ENCODE assay signal across 23 mouse cellular contexts in the genomic region with DNA sequence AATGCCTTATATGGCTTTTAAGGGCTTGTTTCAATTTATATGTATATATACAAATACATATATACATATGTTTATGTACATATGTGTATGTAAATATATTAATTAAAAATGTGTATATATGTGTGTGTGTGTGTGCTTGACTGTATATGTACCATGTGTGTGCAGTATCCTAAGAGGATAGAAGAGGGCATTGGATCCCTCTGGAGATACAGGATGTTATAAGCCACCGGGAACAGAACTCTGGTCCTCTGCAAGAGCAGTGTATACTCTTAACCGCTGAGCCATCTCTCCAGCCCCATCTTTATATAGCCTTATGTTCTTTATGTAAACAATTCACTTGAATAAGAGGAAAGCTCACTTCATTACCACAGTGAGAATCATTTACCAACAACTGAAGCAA.
DNase-seq lines count a peak whose midpoint lies in the region; ATAC-seq and TF ChIP-seq lines count a peak whose summit lies in the region.
"Had no signal": no experiment of that assay in that cellular context is flagged by ENCODE, and none has a peak within 500 bp of the region (broad histone marks: within the 10 kb centered on the region; RNA-seq: fewer than 3 reads in every experiment).

No protein-coding gene starts in this region.

- H3K27ac ChIP-seq in heart, embryonic 12.5 days (ENCODE audit: poor library complexity, severe bottlenecking), result peak overlapping the region; percentile 35
- peak overlapping the region; percentile 76; the same call in 1 of the 2 replicates for H3K27ac ChIP-seq in heart, embryonic 15.5 days
- peak overlapping the region; percentile 93; the same call in 1 of the 2 replicates for H3K27ac ChIP-seq in lung, embryonic 14.5 days (ENCODE audit: low read depth)
- peak overlapping the region; percentile 70 for H3K27ac ChIP-seq in lung, embryonic 16.5 days (ENCODE audit: low read length)
- H3K27ac ChIP-seq: forebrain, embryonic 13.5 days had no signal

- H3K4me1 ChIP-seq in heart, embryonic 12.5 days (replicated peaks), result peaks cover 21% of the 10 kb centered on the region
- peaks cover 14% of the 10 kb centered on the region for H3K4me1 ChIP-seq in heart, embryonic 15.5 days (replicated peaks)
- H3K4me1 ChIP-seq in lung, embryonic 14.5 days (ENCODE audit: insufficient read depth), result peaks cover 13% of the 10 kb centered on the region
- peaks cover 21% of the 10 kb centered on the region for H3K4me1 ChIP-seq in lung, embryonic 16.5 days (replicated peaks; ENCODE audit: control insufficient read depth, insufficient read depth, low read length)
- H3K4me1 ChIP-seq: embryonic facial prominence, embryonic 12.5 days; forebrain, embryonic 13.5 days had no signal

- no peaks in the 10 kb centered on the region for H3K36me3 ChIP-seq in heart, embryonic 12.5 days
- no peaks in the 10 kb centered on the region for H3K36me3 ChIP-seq in heart, embryonic 15.5 days
- H3K36me3 ChIP-seq in lung, embryonic 14.5 days (ENCODE audit: insufficient read depth), result no peaks in the 10 kb centered on the region
- no peaks in the 10 kb centered on the region for H3K36me3 ChIP-seq in lung, embryonic 16.5 days (ENCODE audit: control insufficient read depth, insufficient read depth, low read length)
- H3K36me3 ChIP-seq: embryonic facial prominence, embryonic 10.5 days; embryonic facial prominence, embryonic 12.5 days; G1E had no signal

- intact Hi-C loops in heart, postnatal 10 days (cut with DNase I), result no loop called here

- H3K27me3 ChIP-seq in heart, embryonic 12.5 days (replicated peaks), result no peaks in the 10 kb centered on the region
- no peaks in the 10 kb centered on the region for H3K27me3 ChIP-seq in heart, embryonic 15.5 days
- H3K27me3 ChIP-seq in lung, embryonic 14.5 days (ENCODE audit: insufficient read depth, low read length), result no peaks in the 10 kb centered on the region
- H3K27me3 ChIP-seq in lung, embryonic 16.5 days (ENCODE audit: control insufficient read depth, insufficient read depth, low read depth, low read length), result no peaks in the 10 kb centered on the region
- H3K27me3 ChIP-seq: embryonic facial prominence, embryonic 12.5 days; forebrain, embryonic 13.5 days; Patski had no signal

- no peak for DNase-seq in heart, postnatal 10 days
- no peak for DNase-seq in heart, adult 9 months (ENCODE audit: low spot score in 2 of 2)
- DNase-seq in lung, embryonic 14.5 days, result peak; percentile 17
- DNase-seq in lung, postnatal 25 days (ENCODE audit: low spot score), result no peak
- no peak for DNase-seq in lung, postnatal 4 days
- DNase-seq: adrenal gland, adult 8-10 months; adrenal gland, postnatal 14 days; B cell, adult 2 months; cerebellum, adult 11-12 months; cerebellum, adult 2 months; cerebellum, adult 9-10 months; cerebellum, postnatal 10 days; cerebellum, postnatal 25 days had no signal

- no peak overlapping the region for H3K9ac ChIP-seq in heart, embryonic 12.5 days
- H3K9ac ChIP-seq in heart, embryonic 15.5 days, result no peak overlapping the region
- H3K9ac ChIP-seq in lung, embryonic 14.5 days, result no peak overlapping the region
- no peak overlapping the region for H3K9ac ChIP-seq in lung, embryonic 16.5 days (ENCODE audit: low read length)
- H3K9ac ChIP-seq: embryonic facial prominence, embryonic 12.5 days; forebrain, embryonic 13.5 days had no signal

- H3K4me2 ChIP-seq in heart, embryonic 12.5 days, result no peak overlapping the region
- no peak overlapping the region for H3K4me2 ChIP-seq in heart, embryonic 15.5 days
- no peak overlapping the region for H3K4me2 ChIP-seq in lung, embryonic 14.5 days
- no peak overlapping the region for H3K4me2 ChIP-seq in lung, embryonic 16.5 days (ENCODE audit: low read depth, low read length)
- H3K4me2 ChIP-seq: embryonic facial prominence, embryonic 12.5 days; forebrain, embryonic 13.5 days had no signal

- WGBS in heart, embryonic 12.5 days, result 77% methylated on average over 2 of the region's 2 CpGs
- WGBS in heart, embryonic 15.5 days, result 82% methylated on average over 2 of the region's 2 CpGs
- 42% methylated on average over 2 of the region's 2 CpGs for WGBS in lung, embryonic 14.5 days
- 27% methylated on average over 2 of the region's 2 CpGs for WGBS in lung, embryonic 16.5 days

- ATAC-seq in heart, embryonic 12.5 days (ENCODE audit: insufficient number of reproducible peaks, low FRiP score), result no peak
- ATAC-seq in heart, embryonic 15.5 days (replicated peaks; ENCODE audit: insufficient number of reproducible peaks, insufficient read depth, low FRiP score, low read depth), result no peak
- ATAC-seq in lung, embryonic 14.5 days (ENCODE audit: insufficient read depth), result peak; percentile 56
- peak; percentile 32; the same call in 1 of the 2 replicates for ATAC-seq in lung, embryonic 16.5 days (ENCODE audit: low read depth)
- ATAC-seq: activated CD4-positive, CD25-positive, alpha-beta regulatory T cell, adult 4 months; CD4-positive, CD25-positive, alpha-beta regulatory T cell, adult 4 months; forebrain, embryonic 13.5 days had no signal

- TF ChIP-seq CTCF in lung, embryonic 14.5 days (IDR thresholded peaks at IDR 0.05; ENCODE audit: low read depth), result no peak

- no peak overlapping the region for H3K4me3 ChIP-seq in heart, embryonic 12.5 days
- no peak overlapping the region for H3K4me3 ChIP-seq in heart, embryonic 15.5 days
- no peak overlapping the region for H3K4me3 ChIP-seq in lung, embryonic 14.5 days (ENCODE audit: low read depth, low read length)
- no peak overlapping the region for H3K4me3 ChIP-seq in lung, embryonic 16.5 days (ENCODE audit: low read length)
- H3K4me3 ChIP-seq: embryonic facial prominence, embryonic 10.5 days; embryonic facial prominence, embryonic 12.5 days; forebrain, embryonic 13.5 days had no signal

- H3K9me3 ChIP-seq in heart, embryonic 12.5 days (replicated peaks), result no peaks in the 10 kb centered on the region
- H3K9me3 ChIP-seq in heart, embryonic 15.5 days (replicated peaks), result no peaks in the 10 kb centered on the region
- H3K9me3 ChIP-seq in lung, embryonic 14.5 days (ENCODE audit: low read depth, low read length), result no peaks in the 10 kb centered on the region
- no peaks in the 10 kb centered on the region for H3K9me3 ChIP-seq in lung, embryonic 16.5 days (ENCODE audit: control insufficient read depth, low read length)
- H3K9me3 ChIP-seq: embryonic facial prominence, embryonic 10.5 days; embryonic facial prominence, embryonic 12.5 days; forebrain, embryonic 13.5 days had no signal

Comparison
In these comparisons a context has a peak if more than half of its experiments do, and no peak if none do; other contexts are left out.
1. ATAC-seq: peak in lung, embryonic 14.5 days (single experiment) and lung, embryonic 16.5 days (single experiment); none in heart, embryonic 12.5 days (single experiment) and heart, embryonic 15.5 days (single experiment).
2. H3K27ac ChIP-seq: peak in every context shown above with its lines; median percentile 93 in lung, embryonic 14.5 days; 76 in heart, embryonic 15.5 days; 70 in lung, embryonic 16.5 days; 35 in heart, embryonic 12.5 days.